Mouse (Mus musculus) liver, embryonic 14.5 days (tissue): Measurements from ENCODE around the gene H2afv.

Experiments
- CTCF ChIP-seq: IDR thresholded peaks from 2 replicates; pipeline ENCODE4 v1.5.1; 2016; ENCODE audit warnings: antibody characterized with exemption, low read depth, control low read depth
- EP300 ChIP-seq: IDR thresholded peaks from 2 replicates; pipeline ENCODE4 v1.6.1; 2016; ENCODE audit warnings: antibody characterized with exemption, low read depth

DNA sequence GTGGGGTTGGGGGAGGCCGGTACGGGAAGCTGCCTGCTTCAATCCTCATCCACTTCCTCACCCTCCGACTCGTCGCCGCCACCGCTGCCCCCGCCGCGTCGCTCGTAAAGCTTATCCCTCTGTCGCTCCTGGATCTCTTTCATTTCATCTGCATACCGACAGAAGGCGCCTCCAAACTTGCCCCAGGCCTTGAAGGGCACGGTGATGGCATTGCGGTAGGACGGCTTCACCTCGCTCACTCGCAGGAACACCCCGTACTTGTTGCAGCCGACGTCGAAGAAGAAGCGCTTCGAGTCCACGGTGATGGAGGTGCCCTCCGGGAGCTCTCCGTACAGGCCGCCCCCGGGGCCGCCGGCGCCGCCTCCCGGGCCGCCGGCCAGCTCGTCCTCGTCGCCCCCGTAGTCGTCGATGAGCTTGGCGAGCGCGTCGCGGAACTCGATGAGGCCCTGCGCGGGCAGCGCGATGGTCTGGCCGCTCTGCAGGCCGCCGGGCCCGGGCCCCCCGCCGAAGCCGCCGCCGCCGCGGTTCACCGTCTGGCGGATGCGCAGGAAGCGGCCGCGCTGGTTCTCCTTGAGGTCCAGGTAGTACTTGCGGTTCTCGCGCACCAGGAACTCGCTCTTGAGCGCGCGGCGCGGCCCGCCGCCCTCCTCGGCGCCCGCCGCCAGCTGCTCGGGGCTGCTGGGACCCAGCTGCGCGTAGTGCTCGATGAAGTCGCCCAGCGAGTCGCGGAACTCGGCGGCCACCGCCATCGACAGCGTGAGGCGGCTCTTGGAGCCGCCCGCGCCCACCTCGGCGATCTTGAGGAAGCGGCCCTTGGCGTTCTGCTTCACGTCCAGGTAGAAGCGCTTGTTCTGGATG is 30.9 kb upstream of the H2afv start:
- TF ChIP-seq CTCF, result peak; percentile 50
- no peak for TF ChIP-seq EP300
